Mouse (Mus musculus): ENCODE results near the gene Galt.
"Not testable (repeated sequence)": the region's sequence is repeated elsewhere in the genome, so short reads cannot be mapped to it uniquely, and the experiment has no call there.

The Galt gene

GRCm38 (mm10) chr4:41775840-41776239, 20.8 kb downstream of the Galt start:
- DNase-seq (ENCODE audit: low spot score): not testable (repeated sequence)

DNA sequence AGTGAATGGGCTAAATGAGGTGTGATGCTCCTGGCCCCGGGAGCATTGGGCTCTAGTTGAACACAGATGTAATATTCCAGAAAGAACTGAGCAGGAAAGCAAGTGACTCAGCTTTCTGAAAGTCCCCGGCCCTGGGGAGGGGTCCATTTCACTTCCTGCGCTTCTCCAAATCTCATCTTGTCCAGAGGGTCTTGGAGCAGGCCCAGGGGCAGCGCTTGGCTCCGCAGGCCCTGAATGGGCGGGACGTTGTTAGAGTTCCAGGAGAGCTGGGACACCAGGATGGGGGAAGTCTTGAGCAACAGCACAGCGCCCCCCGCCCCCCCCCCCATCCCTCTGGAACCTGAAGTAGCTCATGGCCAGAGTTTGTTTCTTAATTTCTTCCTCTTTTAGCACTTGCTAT, 26.2 kb downstream of the Galt start:
- not testable (repeated sequence) for DNase-seq (ENCODE audit: low spot score)

- not testable (repeated sequence) for DNase-seq (ENCODE audit: low spot score)
Measured at GRCm38 (mm10) chr4:41781748-41782485, 26.9 kb downstream of the Galt start.

- not testable (repeated sequence) for DNase-seq (ENCODE audit: low spot score)
Measured at GRCm38 (mm10) chr4:41782711-41783110, 27.7 kb downstream of the Galt start.

DNA sequence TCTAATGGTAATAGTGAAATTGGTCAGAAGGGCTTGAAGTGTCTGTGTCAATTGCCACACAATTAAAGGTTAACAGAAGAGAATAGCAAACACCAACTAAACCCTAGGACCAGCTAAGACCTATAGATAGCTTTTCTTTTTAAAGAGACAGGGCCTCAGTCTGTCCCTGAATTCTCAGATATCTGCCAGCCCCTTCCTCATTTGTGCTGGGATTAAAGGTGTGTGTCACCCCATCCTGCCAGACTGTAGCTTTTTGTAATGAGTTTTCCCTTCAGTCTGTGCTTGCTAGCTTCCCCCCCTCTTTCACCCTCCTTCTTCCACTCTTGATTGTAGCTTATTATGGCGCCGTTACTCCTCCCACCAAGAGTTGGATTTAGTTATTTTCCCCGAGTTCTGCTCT, 28.2 kb downstream of the Galt start:
- not testable (repeated sequence) for DNase-seq (ENCODE audit: low spot score)

All from urinary bladder, postnatal 10 days (tissue).